Mouse (Mus musculus) retina, postnatal 1 day (tissue): Measurements from ENCODE around the gene Tbx2.

Source experiments
- DNase-seq: peaks from one replicate; pipeline ENCODE4 v3.0.0-alpha.2; 2012

Tbx2 gene

GRCm38 (mm10) chr11:85840803-85841145, 8.4 kb downstream of the Tbx2 start:
- no peak for DNase-seq

GRCm38 (mm10) chr11:85841211-85841681, 8.9 kb downstream of the Tbx2 start:
- DNase-seq = peak; percentile 74

DNA sequence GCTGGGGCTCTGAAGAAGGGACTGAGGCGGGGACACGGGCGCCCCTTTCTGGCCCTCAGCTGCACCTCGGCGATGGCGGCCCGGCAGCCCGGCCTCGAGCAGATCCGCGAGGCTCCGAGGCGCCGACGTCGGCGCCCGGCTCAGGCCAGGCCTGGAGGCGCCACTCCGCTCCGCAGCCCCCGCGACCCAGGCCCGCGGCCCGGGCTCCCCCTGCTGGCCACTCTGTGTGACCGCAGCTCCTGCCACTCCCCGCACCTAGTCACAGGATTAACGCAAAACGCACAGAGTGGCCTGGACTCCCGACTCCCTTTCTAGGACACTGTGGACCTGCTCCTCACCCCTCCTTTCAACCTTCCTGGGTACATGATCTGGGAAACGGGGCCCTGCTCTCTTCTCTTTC, 9.6 kb downstream of the Tbx2 start:
- peak; percentile 90 for DNase-seq

DNA sequence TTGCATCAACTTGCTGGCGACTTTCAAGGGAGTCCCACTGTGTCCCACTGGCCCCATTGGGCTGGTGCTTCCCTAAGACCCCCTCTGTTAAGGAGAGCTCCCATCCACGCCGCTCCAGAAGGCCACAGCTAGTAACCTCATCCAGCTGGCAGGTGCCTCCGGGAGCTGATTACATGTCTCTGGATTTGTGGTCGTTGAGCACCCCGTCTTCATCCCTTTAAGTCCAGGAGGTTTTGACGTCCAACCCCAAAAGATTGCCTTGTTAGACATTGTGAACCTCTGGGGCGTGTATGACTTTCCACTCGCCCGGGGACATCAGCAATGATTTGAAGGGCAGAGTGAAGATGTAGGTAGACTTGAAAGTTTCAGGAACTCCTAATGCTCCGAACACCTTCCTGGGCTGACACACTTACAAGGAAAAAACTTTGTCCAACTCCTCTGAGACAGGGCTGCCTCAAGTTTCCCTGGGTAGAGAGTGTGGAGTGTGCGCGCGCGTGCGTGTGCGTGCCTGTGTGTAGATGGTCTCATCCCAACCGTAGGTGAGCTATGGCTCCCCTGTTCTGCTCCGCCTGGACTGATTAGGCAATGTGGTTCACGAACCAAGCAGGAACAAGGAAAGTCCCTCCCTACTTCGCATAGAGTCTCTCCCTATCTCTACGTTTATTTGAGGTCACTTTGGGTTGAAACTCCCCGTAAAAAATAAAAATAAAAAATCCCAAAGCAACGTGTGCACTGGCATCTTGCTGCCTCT, 10.4 kb downstream of the Tbx2 start:
- DNase-seq = peak; percentile 58

DNA sequence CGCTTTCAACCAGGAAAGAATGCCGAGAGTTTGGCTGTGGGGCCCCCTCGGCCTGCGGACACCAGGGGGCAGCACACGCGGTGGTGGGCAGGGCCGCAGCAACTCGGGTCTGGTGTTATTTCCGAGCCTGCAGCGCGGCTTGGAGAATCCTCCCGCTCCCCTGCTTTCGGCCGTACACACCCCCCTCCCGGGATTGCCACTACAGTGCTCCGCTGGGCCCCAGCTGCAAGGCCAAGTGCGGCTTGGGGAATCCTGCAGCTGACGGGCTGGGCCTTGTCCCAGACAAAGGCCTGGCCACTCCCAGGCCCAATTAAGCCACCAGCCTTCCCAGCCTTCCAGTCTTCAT, 11.0 kb downstream of the Tbx2 start:
- peak; percentile 99 for DNase-seq

- DNase-seq = peak; percentile 93
Observed at GRCm38 (mm10) chr11:85844144-85844965, 12.0 kb downstream of the Tbx2 start.

DNA sequence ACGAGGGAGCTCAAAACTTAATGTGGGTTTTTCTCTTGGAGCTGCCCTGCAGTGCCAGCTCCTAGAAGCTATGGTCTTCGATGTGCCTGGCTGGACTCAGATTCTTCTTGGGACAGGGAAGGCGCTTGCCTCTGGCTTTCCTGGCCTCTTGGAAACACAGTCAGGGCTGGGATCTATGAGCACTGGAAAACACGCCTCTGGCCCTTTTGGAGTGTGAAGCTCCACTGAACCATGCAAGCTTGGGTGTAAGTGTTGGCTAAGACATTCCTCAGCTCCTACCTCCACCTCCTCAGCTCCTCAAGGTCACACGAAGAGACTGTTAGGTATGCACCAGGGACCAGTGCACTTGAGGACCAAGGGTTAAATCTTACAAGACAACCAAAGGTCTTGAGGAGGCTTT, 12.6 kb downstream of the Tbx2 start:
- no peak for DNase-seq

GRCm38 (mm10) chr11:85845921-85846320, 13.6 kb downstream of the Tbx2 start:
- peak; percentile 36 for DNase-seq

DNA sequence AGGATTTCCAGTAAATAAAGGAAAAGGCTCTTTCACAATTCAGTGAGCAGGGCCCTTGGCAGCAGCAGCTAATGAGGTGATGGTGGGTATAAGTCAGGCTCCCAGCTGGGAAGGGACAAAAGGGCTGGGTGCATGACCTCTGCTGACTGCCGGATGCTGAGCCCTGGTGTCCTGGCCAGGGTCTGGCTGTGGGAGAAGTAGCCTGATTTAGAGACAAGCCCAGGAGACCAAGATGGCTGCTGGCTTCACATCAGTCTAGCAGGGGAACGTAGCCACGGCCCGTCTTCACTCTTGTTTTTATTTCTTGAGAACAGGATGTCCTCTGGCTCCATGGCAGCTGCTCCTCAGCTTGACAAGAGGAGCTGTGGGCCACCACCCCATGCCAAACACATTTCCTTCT, 14.2 kb downstream of the Tbx2 start:
- DNase-seq = peak; percentile 48

DNA sequence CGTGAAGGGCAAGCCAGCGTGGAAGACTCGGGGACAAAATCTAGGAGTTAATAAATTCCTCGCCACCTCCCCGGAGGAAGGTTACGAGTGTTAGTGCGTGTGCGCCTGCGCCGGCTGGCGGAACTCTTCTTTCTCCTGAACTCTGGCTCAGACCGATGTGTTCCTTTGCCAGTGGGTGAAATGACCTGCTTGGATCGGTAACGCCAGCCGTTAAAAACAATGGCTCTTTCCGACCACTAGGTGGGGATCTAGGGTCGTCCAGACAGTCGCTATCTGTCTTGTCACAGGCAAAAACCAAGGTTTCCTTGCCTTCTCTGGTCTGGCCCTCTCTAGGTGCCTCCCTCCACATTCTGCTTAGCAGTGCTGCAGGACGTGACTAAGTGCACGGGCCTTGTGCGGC, 16.7 kb downstream of the Tbx2 start:
- peak; percentile 93 for DNase-seq

GRCm38 (mm10) chr11:85850233-85850632, 17.9 kb downstream of the Tbx2 start, which contains the start of gene Gm11444:
Gene Gm11444 (minus strand): TSS chr11:85850333.
- DNase-seq = no peak

GRCm38 (mm10) chr11:85850758-85851157, 18.4 kb downstream of the Tbx2 start:
- DNase-seq = peak; percentile 68

- DNase-seq = peak; percentile 82
Observed at GRCm38 (mm10) chr11:85857997-85858698, 25.8 kb downstream of the Tbx2 start.

GRCm38 (mm10) chr11:85864363-85864762, 32.0 kb downstream of the Tbx2 start:
- no peak for DNase-seq

GRCm38 (mm10) chr11:85876059-85876788, 43.9 kb downstream of the Tbx2 start:
- DNase-seq = peak; percentile 93

DNA sequence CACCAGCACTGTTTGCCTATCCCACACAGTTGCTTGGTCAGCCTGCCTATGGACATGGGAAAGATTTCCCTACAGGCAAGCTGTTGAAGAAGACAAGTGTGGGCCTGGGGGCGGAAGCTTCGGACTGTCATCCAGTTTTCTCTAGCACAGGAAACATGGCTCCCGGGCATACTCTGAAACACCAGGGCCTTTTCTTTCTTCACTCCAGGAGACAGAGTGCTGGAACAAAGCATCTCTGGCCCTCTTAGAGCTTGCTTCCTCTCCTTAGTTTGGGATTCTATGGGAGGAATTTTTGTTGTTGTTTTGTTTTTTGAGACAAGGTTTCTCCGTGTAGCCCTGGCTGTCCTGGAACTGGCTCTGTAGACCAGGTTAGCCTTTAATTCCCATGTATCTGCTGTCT, 52.1 kb downstream of the Tbx2 start:
- no peak for DNase-seq

DNA sequence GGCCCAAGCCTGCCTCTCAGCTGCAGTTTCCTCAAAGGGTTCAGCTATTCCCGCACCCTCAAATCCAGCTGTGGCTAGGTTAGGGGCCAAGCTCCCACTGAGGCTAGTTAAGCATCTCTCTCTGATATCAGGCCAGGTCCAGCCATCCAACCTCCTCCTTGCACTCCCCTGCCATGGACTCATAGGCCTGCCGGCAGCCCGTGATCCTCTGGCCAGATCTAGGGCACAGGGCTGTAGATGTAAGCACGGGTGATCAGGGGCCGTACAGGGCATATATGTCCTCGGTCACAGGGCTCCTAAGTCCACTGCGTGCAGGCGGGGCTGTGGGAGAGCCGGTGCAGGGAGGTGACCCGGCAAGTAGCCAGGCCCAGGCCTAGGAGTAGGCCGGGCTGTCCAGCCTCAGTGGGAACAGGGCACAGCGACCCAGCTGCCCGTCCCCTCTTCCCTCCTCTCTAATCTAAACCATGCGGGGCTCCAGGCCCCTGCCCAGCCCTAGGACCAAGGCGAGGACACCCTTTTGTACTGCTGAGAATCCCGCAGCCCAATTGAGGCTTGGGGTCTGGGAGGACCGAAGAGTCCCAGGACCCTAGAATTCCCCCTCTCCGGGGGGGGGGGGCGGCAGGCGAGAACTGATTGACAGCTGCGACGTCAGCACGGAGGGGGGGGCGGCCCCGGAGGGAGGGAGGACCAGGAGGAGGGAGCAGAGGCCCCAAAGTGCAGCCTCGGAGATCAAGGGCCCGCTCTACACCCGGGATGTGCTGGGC, 53.5 kb downstream of the Tbx2 start, which contains the start of gene Tbx4:
TSS of gene Tbx4 (plus strand) at position 758 of the 764 bp plus-strand sequence.
- DNase-seq = no peak

- DNase-seq = peak; percentile 35
Observed at GRCm38 (mm10) chr11:85886429-85886785, 54.1 kb downstream of the Tbx2 start.

DNA sequence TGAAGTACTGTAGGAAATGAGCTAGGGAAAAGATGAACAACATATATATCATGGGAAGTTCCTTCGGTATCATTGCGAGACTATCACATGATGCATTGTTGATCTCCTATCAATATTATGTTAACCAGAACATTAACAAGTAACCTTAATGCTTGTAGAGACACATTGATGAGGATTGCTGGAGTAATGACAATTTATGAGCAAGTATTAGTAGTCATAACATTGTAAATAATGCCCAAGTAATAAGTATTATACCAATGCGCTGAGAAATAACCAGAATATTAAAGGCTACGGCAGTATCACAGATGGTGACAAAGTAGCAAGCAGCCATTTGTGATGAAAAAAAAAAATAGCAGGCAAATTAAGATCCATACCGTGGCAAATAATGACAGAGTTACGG, 54.9 kb downstream of the Tbx2 start:
- DNase-seq = peak; percentile 18

- DNase-seq = peak; percentile 49
Observed at GRCm38 (mm10) chr11:85887801-85888450, 55.6 kb downstream of the Tbx2 start.

DNA sequence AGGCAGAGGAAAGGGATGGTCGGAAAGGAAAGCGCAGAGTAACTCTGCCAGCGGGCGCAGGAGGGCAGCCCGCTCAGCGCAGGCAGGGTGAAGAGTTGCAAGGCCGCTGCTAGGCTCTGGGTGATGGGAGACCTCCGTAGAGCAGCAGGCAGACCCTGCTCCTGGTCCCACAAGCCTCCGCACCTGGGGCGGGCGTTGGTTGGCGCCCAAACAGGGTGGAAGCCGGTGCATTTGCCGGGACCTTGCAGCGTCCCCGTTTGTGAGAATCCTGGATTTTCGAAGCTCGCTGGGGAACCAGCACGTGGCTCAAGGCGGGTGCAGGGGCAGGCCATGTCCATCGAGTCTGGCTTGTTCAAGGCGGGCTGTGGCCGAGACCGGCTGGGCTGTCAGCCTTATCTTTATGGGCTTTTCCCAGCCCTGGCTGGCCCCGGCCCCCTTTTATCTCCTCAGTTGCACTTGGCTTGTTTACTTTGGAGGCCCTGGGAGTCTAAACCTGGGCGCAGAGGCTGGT, 56.2 kb downstream of the Tbx2 start:
- DNase-seq = no peak
